Mouse (Mus musculus) embryonic facial prominence, embryonic 15.5 days (tissue): ENCODE measurements around the gene Gm525. TPM values are rescaled to one million over a fixed set of nuclear protein-coding genes. Genes with fewer than 3 reads are reported as not detected.

ENCODE experiments used
- ATAC-seq: fragments of 200-750 bp; cut with Nextera tagmentation; 2 replicates; pipeline ENCODE4 v1.8.0; 2017; ENCODE audit warnings: low read depth, moderate TSS enrichment; ENCODE audit not compliant: insufficient number of reproducible peaks, low FRiP score, low TSS enrichment
- H3K27ac ChIP-seq: fragments of 300-500 bp; sonication (generic); replicated peaks from 2 replicates; pipeline ENCODE4 v1.5.1; 2015; ENCODE audit warnings: mild to moderate bottlenecking, inconsistent platforms
- H3K27me3 ChIP-seq: fragments of 300-500 bp; sonication (generic); 2 replicates; pipeline ENCODE4 v1.6.1; 2015; ENCODE audit warnings: inconsistent platforms
- H3K36me3 ChIP-seq: fragments of 300-500 bp; sonication (generic); 2 replicates; pipeline ENCODE4 v1.6.1; 2015; ENCODE audit warnings: mild to moderate bottlenecking, inconsistent platforms
- H3K4me1 ChIP-seq: fragments of 300-500 bp; sonication (generic); 2 replicates; pipeline ENCODE4 v1.6.1; 2015; ENCODE audit warnings: inconsistent platforms
- H3K4me2 ChIP-seq: fragments of 300-500 bp; sonication (generic); replicated peaks from 2 replicates; pipeline ENCODE4 v1.6.1; 2015; ENCODE audit warnings: mild to moderate bottlenecking, inconsistent platforms
- H3K4me3 ChIP-seq: fragments of 300-500 bp; sonication (generic); replicated peaks from 2 replicates; pipeline ENCODE4 v1.5.1; 2015; ENCODE audit warnings: mild to moderate bottlenecking, inconsistent platforms
- H3K9ac ChIP-seq: fragments of 300-500 bp; sonication (generic); 2 replicates; pipeline ENCODE4 v1.6.1; 2015; ENCODE audit warnings: inconsistent platforms
- H3K9me3 ChIP-seq: fragments of 300-500 bp; sonication (generic); replicated peaks from 2 replicates; pipeline ENCODE4 v1.6.1; 2016; ENCODE audit warnings: inconsistent platforms
- WGBS: fragments of 180-500 bp; shearing (Covaris S2); methylation state at CpG from one replicate; pipeline ENCODE4 v1.1.7; 2015; 5-methylcytosine and 5-hydroxymethylcytosine counted together
- polyA plus RNA-seq: library from polyadenylated mRNA; unstranded; fragments of >200 nt; fragmentation: Nextera tagmentation; extraction: Ambion mirVana; gene quantifications from 2 replicates; pipeline ENCODE4 v1.2.1, GENCODE M21; 2015

The Gm525 gene
- polyA plus RNA-seq, 1 experiment from 2014 or later, result 2.6 TPM

GRCm38 (mm10) chr11:89098930-89099329 lies 25.3 kb downstream of the Gm525 start:
- Histone ChIP-seq H3K36me3 (no peaks in the 10 kb centered on the region), H3K4me3 (no peak overlapping the region), H3K4me1 (peaks cover 12% of the 10 kb centered on the region; the same call in 1 of the 2 replicates), H3K9ac (no peak overlapping the region), H3K4me2 (no peak overlapping the region), H3K9me3 (no peaks in the 10 kb centered on the region), H3K27me3 (no peaks in the 10 kb centered on the region), H3K27ac (no peak overlapping the region)
- no peak for ATAC-seq
- 55% methylated on average over 6 of the region's 6 CpGs for WGBS

DNA sequence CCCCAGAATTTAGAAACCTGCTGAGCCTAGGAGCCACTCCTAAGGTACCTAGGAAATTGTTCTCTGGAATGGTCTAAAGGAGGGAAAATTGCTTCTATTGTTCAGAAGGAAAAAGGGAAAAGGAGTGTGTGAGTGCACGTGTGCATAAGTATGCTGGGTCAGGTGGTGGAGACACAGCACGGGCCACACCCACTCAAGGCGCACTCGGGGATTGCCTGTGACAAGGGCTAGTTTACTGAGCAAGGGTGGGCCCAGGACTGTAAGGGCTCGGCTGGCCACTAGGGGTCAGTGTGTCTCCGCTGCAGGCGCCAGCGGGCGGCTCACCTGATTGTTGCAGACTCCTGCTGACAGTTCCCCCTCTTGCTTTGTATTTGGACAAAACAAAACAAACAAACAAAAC lies 26.8 kb downstream of the Gm525 start:
- 2% methylated on average over 9 of the region's 9 CpGs for WGBS
- Histone ChIP-seq H3K27ac (peak overlapping the region; percentile 29; the same call in 1 of the 2 replicates), H3K9me3 (no peaks in the 10 kb centered on the region), H3K4me1 (peaks cover 12% of the 10 kb centered on the region; the same call in 1 of the 2 replicates), H3K36me3 (no peaks in the 10 kb centered on the region), H3K27me3 (no peaks in the 10 kb centered on the region), H3K4me3 (peak overlapping the region; percentile 40), H3K4me2 (peak overlapping the region; percentile 61), H3K9ac (0 out of 2 replicates have a peak overlapping the region, but pooled peaks have one; percentile 21)
- peak; percentile 78 for ATAC-seq

DNA sequence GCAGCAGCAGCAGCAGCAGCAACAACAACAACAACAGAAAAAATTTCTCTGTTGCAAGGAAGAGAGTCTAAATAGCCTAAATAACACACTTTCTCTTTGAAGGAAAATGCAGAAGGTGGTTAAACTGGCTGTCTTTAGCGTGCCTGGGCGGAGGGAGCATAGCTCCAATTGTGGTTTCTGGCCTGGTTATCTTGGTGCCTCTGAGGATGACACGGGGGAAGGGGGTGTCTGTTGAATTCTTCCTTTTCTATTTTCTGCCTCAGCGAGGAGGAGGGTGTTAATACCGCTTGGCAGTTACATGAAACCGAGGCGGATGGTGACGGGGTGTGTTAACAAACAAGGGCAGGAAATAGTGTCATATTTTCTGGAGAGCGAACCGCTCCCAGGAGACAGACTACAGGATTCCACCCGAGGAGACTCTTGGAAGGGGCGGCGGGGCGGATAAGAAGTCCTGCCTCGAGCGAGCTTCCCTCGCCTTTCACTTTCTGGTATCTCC lies 27.2 kb downstream of the Gm525 start:
- no peaks in the 10 kb centered on the region for H3K9me3 ChIP-seq
- peak overlapping the region; percentile 61 for H3K4me2 ChIP-seq
- H3K4me1 ChIP-seq, result peaks cover 12% of the 10 kb centered on the region; the same call in 1 of the 2 replicates
- H3K4me3 ChIP-seq, result peak overlapping the region; percentile 40
- peak overlapping the region; percentile 21 for H3K9ac ChIP-seq
- ATAC-seq, result peak; percentile 16; the same call in 1 of the 2 replicates
- no peaks in the 10 kb centered on the region for H3K36me3 ChIP-seq
- peak overlapping the region; percentile 29 for H3K27ac ChIP-seq
- no peaks in the 10 kb centered on the region for H3K27me3 ChIP-seq
- WGBS, result 11% methylated on average over 17 of the region's 17 CpGs

DNA sequence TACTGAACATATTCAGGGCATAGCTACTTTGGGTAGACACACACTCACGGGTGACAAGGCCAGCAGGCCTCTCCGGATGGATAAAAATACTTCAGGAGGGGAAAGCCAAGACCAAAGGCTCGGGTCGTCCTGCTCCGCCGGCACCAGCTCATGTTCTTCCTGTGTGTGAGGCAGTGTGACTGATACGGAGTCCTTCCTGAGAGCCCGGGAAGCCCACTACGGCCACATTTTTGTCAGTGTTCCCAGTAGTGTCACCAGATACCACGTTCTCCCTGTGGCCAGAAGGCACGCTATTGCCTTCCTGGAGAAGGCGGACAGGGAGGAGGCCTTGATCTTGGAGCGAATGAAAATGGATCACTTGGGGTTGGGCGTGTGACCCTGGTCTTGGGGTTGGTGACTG lies 29.5 kb downstream of the Gm525 start:
- WGBS, result 79% methylated on average over 14 of the region's 14 CpGs
- ATAC-seq, result no peak
- Histone ChIP-seq H3K9ac (no peak overlapping the region), H3K4me3 (no peak overlapping the region), H3K4me1 (peaks cover 12% of the 10 kb centered on the region; the same call in 1 of the 2 replicates), H3K27ac (no peak overlapping the region), H3K4me2 (no peak overlapping the region), H3K36me3 (no peaks in the 10 kb centered on the region), H3K9me3 (no peaks in the 10 kb centered on the region), H3K27me3 (no peaks in the 10 kb centered on the region)

DNA sequence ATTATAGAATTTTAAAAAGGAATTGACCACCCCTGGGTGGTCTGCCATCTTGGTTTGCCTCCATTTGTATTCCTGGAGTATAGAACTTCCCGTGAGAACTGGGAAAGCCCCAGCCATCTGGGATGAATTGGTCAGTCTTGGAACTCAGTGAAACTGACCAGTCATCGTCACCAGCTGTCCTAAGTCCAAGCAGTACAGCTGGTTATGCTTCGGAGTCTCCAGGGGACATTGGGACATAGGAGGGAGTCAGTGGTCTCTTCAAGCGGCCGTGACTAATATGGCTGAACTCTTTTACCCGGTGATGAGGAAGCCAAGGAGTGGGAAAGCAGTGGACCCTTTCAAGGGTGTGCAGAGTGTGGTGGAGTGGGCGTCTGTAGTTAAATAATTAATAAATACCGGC lies 31.6 kb downstream of the Gm525 start:
- no peak for ATAC-seq
- Histone ChIP-seq H3K9me3 (no peaks in the 10 kb centered on the region), H3K27me3 (no peaks in the 10 kb centered on the region), H3K4me1 (peaks cover 12% of the 10 kb centered on the region; the same call in 1 of the 2 replicates), H3K4me3 (no peak overlapping the region), H3K4me2 (no peak overlapping the region), H3K9ac (no peak overlapping the region), H3K27ac (no peak overlapping the region), H3K36me3 (no peaks in the 10 kb centered on the region)
- WGBS, result 92% methylated on average over 8 of the region's 8 CpGs

DNA sequence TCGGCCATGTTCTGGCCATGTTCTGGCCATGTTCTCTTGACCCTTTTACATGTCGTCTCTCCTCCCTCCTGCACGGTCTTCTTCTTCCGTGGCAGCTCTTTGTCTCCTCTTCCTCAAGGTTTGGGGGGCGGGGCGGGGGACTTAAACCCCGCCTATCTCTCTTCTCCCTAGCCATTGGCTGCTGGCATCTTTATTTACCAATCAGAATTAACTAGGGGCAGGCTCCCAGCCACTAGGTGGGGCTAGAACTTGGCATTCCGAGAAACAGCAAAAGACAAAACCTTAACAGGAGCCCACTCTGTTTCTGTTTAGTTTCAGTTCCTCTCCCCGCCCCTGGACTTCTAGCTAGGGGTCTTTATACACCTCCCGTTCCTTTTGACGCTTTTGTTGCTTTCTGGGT lies 32.2 kb downstream of the Gm525 start:
- H3K27ac ChIP-seq, result no peak overlapping the region
- no peak overlapping the region for H3K9ac ChIP-seq
- H3K4me1 ChIP-seq, result peaks cover 6% of the 10 kb centered on the region; the same call in 1 of the 2 replicates
- ATAC-seq, result no peak
- H3K4me2 ChIP-seq, result no peak overlapping the region
- no peaks in the 10 kb centered on the region for H3K27me3 ChIP-seq
- WGBS, result 84% methylated on average over 11 of the region's 11 CpGs
- no peaks in the 10 kb centered on the region for H3K9me3 ChIP-seq
- no peak overlapping the region for H3K4me3 ChIP-seq
- H3K36me3 ChIP-seq, result no peaks in the 10 kb centered on the region

- no peak overlapping the region for H3K9ac ChIP-seq
- H3K27ac ChIP-seq, result no peak overlapping the region
- no peak for ATAC-seq
- no peak overlapping the region for H3K4me3 ChIP-seq
- H3K9me3 ChIP-seq, result no peaks in the 10 kb centered on the region
- no peak overlapping the region for H3K4me2 ChIP-seq
- no peaks in the 10 kb centered on the region for H3K36me3 ChIP-seq
- no peaks in the 10 kb centered on the region for H3K27me3 ChIP-seq
- H3K4me1 ChIP-seq, result no peaks in the 10 kb centered on the region
- WGBS, result 42% methylated on average over 12 of the region's 12 CpGs
Observed at GRCm38 (mm10) chr11:89107180-89107807, 33.7 kb downstream of the Gm525 start.

GRCm38 (mm10) chr11:89124411-89124810 lies 50.8 kb downstream of the Gm525 start:
- H3K27me3 ChIP-seq, result no peaks in the 10 kb centered on the region
- H3K9me3 ChIP-seq, result no peaks in the 10 kb centered on the region
- H3K4me3 ChIP-seq, result no peak overlapping the region
- no peak overlapping the region for H3K4me2 ChIP-seq
- ATAC-seq, result no peak
- peaks cover 9% of the 10 kb centered on the region for H3K4me1 ChIP-seq
- H3K9ac ChIP-seq, result no peak overlapping the region
- H3K27ac ChIP-seq, result no peak overlapping the region
- no peaks in the 10 kb centered on the region for H3K36me3 ChIP-seq
- WGBS, result 17% methylated on average over 13 of the region's 13 CpGs

GRCm38 (mm10) chr11:89130856-89131255 lies 57.2 kb downstream of the Gm525 start:
- H3K4me3 ChIP-seq, result no peak overlapping the region
- WGBS, result 42% methylated on average over 4 of the region's 4 CpGs
- H3K9ac ChIP-seq, result no peak overlapping the region
- no peaks in the 10 kb centered on the region for H3K36me3 ChIP-seq
- H3K27me3 ChIP-seq, result no peaks in the 10 kb centered on the region
- H3K4me1 ChIP-seq, result no peaks in the 10 kb centered on the region
- no peak overlapping the region for H3K27ac ChIP-seq
- no peak for ATAC-seq
- H3K4me2 ChIP-seq, result no peak overlapping the region
- H3K9me3 ChIP-seq, result no peaks in the 10 kb centered on the region

DNA sequence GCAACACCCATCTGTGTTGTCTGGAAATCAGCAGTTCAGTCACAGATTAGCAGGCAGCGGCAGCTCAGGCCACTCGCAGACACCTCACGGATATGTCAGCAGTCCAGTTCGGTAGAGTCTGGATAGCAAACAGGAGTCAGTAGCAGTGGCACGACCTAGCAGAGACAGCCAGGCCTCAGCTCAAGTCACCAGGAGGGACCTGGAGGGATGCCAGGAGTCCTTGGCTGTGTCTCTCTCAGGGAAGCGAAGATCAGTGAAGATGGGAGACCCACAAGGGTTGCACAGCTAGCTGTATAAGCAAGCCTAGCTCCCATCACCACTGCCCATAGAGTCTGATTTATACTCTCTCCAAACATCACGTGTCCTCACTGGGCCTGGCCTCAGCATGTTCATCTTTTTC lies 58.8 kb downstream of the Gm525 start:
- H3K9me3 ChIP-seq, result no peaks in the 10 kb centered on the region
- H3K27me3 ChIP-seq, result no peaks in the 10 kb centered on the region
- no peaks in the 10 kb centered on the region for H3K4me1 ChIP-seq
- H3K9ac ChIP-seq, result no peak overlapping the region
- no peak overlapping the region for H3K4me3 ChIP-seq
- no peak overlapping the region for H3K27ac ChIP-seq
- H3K36me3 ChIP-seq, result no peaks in the 10 kb centered on the region
- WGBS, result 82% methylated on average over 7 of the region's 7 CpGs
- H3K4me2 ChIP-seq, result no peak overlapping the region
- ATAC-seq, result no peak

- Histone ChIP-seq H3K27ac (no peak overlapping the region), H3K4me2 (no peak overlapping the region), H3K9ac (no peak overlapping the region), H3K9me3 (no peaks in the 10 kb centered on the region), H3K4me1 (no peaks in the 10 kb centered on the region), H3K36me3 (no peaks in the 10 kb centered on the region), H3K27me3 (no peaks in the 10 kb centered on the region), H3K4me3 (no peak overlapping the region)
- 56% methylated on average over 2 of the region's 2 CpGs for WGBS
- ATAC-seq, result no peak
Observed at GRCm38 (mm10) chr11:89134211-89134610, 60.6 kb downstream of the Gm525 start.

- Histone ChIP-seq H3K36me3 (no peaks in the 10 kb centered on the region), H3K4me2 (no peak overlapping the region), H3K9me3 (no peaks in the 10 kb centered on the region), H3K9ac (no peak overlapping the region), H3K27me3 (no peaks in the 10 kb centered on the region), H3K4me3 (no peak overlapping the region), H3K4me1 (peaks cover 3% of the 10 kb centered on the region; the same call in 1 of the 2 replicates), H3K27ac (no peak overlapping the region)
- no peak for ATAC-seq
- WGBS, result 88% methylated on average over 2 of the region's 2 CpGs
Observed at GRCm38 (mm10) chr11:89137915-89138314, 64.3 kb downstream of the Gm525 start.
